Mouse (Mus musculus): ENCODE data around the gene Cers6. TPM values are rescaled to one million over a fixed set of nuclear protein-coding genes. Genes with fewer than 3 reads are reported as not detected.

The Cers6 gene
- polyA plus RNA-seq, 1 experiment from 2014 or later = 66.7 TPM

- H3K9me3 ChIP-seq = no peaks in the 10 kb centered on the region
- H3K4me3 ChIP-seq = no peak overlapping the region
- no peaks in the 10 kb centered on the region for H3K27me3 ChIP-seq (replicated peaks)
- no peak overlapping the region for H3K4me2 ChIP-seq (replicated peaks)
- H3K9ac ChIP-seq = no peak overlapping the region
- no peaks in the 10 kb centered on the region for H3K36me3 ChIP-seq
- H3K27ac ChIP-seq = no peak overlapping the region
- ATAC-seq (ENCODE audit: low FRiP score, low read depth) = no peak
- H3K4me1 ChIP-seq = no peaks in the 10 kb centered on the region
- 81% methylated on average over 4 of the region's 4 CpGs for WGBS
These were observed 277.5 kb downstream of the Cers6 start for GRCm38 (mm10) chr2:69138759-69139158.

- WGBS = 78% methylated on average over 2 of the region's 2 CpGs
- no peak for ATAC-seq (ENCODE audit: low FRiP score, low read depth)
- no peak overlapping the region for H3K4me3 ChIP-seq
- H3K27ac ChIP-seq = no peak overlapping the region
- no peaks in the 10 kb centered on the region for H3K9me3 ChIP-seq
- no peak overlapping the region for H3K9ac ChIP-seq
- H3K36me3 ChIP-seq = no peaks in the 10 kb centered on the region
- no peak overlapping the region for H3K4me2 ChIP-seq (replicated peaks)
- H3K4me1 ChIP-seq = no peaks in the 10 kb centered on the region; the same call in 1 of the 2 replicates
- H3K27me3 ChIP-seq (replicated peaks) = no peaks in the 10 kb centered on the region
These were observed 279.0 kb downstream of the Cers6 start for GRCm38 (mm10) chr2:69140215-69140614.

DNA sequence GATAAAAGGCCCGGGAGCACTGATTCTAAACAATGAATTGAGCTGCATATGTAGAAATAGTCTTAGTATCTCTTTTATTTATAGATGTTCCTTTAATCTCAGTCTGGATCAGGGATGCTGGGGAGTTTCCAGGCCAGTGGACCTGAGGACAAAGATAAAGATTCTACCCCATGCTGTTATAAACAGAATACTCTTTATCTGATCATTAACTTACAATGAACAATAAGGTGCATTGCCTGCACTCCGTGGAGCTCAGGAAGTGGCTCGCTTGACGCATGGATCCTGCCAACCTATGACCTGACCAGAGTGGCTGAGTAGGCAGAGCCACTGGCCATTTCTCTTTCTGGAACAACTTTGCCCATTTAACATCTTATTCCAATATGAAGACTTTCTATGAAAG, 279.6 kb downstream of the Cers6 start:
- 66% methylated on average over 4 of the region's 4 CpGs for WGBS
- Histone ChIP-seq H3K4me3 (no peak overlapping the region), H3K4me2 (replicated peaks) (no peak overlapping the region), H3K4me1 (no peaks in the 10 kb centered on the region; the same call in 1 of the 2 replicates), H3K27ac (no peak overlapping the region), H3K9ac (no peak overlapping the region), H3K36me3 (no peaks in the 10 kb centered on the region), H3K27me3 (replicated peaks) (no peaks in the 10 kb centered on the region), H3K9me3 (no peaks in the 10 kb centered on the region)
- ATAC-seq (ENCODE audit: low FRiP score, low read depth) = no peak

DNA sequence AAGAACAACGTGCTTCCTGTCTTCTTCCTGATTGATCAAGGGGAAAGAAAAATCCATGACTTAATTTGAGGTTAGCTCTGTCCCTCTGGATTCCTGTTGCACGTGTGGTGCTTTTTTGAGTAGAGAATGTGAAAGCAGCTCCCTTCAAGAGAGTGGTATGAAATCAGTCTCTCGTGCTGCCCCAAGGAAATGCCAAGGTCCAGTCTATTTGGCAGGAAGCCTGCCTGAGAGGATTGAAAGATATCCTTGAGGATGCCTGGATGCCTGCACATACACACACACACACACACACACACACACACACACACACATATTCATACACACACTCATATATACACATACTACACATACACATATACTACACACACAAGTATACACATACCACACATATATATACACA, 287.4 kb downstream of the Cers6 start:
- Histone ChIP-seq H3K4me1 (no peaks in the 10 kb centered on the region; the same call in 1 of the 2 replicates), H3K4me3 (no peak overlapping the region), H3K4me2 (replicated peaks) (no peak overlapping the region), H3K36me3 (no peaks in the 10 kb centered on the region), H3K9ac (no peak overlapping the region), H3K27ac (no peak overlapping the region), H3K9me3 (no peaks in the 10 kb centered on the region), H3K27me3 (replicated peaks) (no peaks in the 10 kb centered on the region)
- WGBS = 79% methylated on average over 3 of the region's 3 CpGs
- ATAC-seq (ENCODE audit: low FRiP score, low read depth) = no peak

- H3K9ac ChIP-seq = no peak overlapping the region
- no peaks in the 10 kb centered on the region; the same call in 1 of the 2 replicates for H3K4me1 ChIP-seq
- ATAC-seq (ENCODE audit: low FRiP score, low read depth) = no peak
- no peak overlapping the region for H3K4me2 ChIP-seq (replicated peaks)
- H3K27ac ChIP-seq = no peak overlapping the region
- H3K27me3 ChIP-seq (replicated peaks) = no peaks in the 10 kb centered on the region
- WGBS = 92% methylated on average over 10 of the region's 10 CpGs
- H3K4me3 ChIP-seq = no peak overlapping the region
- H3K36me3 ChIP-seq = no peaks in the 10 kb centered on the region
- no peaks in the 10 kb centered on the region for H3K9me3 ChIP-seq
These were observed 287.9 kb downstream of the Cers6 start for GRCm38 (mm10) chr2:69149154-69149553.

GRCm38 (mm10) chr2:69150841-69151240, 289.6 kb downstream of the Cers6 start:
- no peak overlapping the region for H3K4me2 ChIP-seq (replicated peaks)
- no peak for ATAC-seq (ENCODE audit: low FRiP score, low read depth)
- H3K36me3 ChIP-seq = no peaks in the 10 kb centered on the region
- no peaks in the 10 kb centered on the region for H3K4me1 ChIP-seq
- H3K27ac ChIP-seq = no peak overlapping the region
- H3K9me3 ChIP-seq = no peaks in the 10 kb centered on the region
- H3K9ac ChIP-seq = no peak overlapping the region
- no peak overlapping the region for H3K4me3 ChIP-seq
- WGBS = 84% methylated on average over 5 of the region's 5 CpGs
- no peaks in the 10 kb centered on the region for H3K27me3 ChIP-seq (replicated peaks)

GRCm38 (mm10) chr2:69155861-69156260, 294.6 kb downstream of the Cers6 start:
- H3K4me2 ChIP-seq (replicated peaks) = no peak overlapping the region
- ATAC-seq (ENCODE audit: low FRiP score, low read depth) = no peak
- no peaks in the 10 kb centered on the region for H3K36me3 ChIP-seq
- 77% methylated on average over 3 of the region's 3 CpGs for WGBS
- H3K27ac ChIP-seq = no peak overlapping the region
- H3K9me3 ChIP-seq = no peaks in the 10 kb centered on the region
- H3K27me3 ChIP-seq (replicated peaks) = no peaks in the 10 kb centered on the region
- no peaks in the 10 kb centered on the region for H3K4me1 ChIP-seq
- no peak overlapping the region for H3K4me3 ChIP-seq
- H3K9ac ChIP-seq = no peak overlapping the region

- no peak for ATAC-seq (ENCODE audit: low FRiP score, low read depth)
- no peaks in the 10 kb centered on the region for H3K9me3 ChIP-seq
- no peak overlapping the region for H3K27ac ChIP-seq
- no peaks in the 10 kb centered on the region for H3K4me1 ChIP-seq
- no peaks in the 10 kb centered on the region for H3K27me3 ChIP-seq (replicated peaks)
- no peak overlapping the region for H3K4me3 ChIP-seq
- H3K9ac ChIP-seq = no peak overlapping the region
- WGBS = 76% methylated on average over 7 of the region's 7 CpGs
- no peaks in the 10 kb centered on the region for H3K36me3 ChIP-seq
- no peak overlapping the region for H3K4me2 ChIP-seq (replicated peaks)
These were observed 295.0 kb downstream of the Cers6 start for GRCm38 (mm10) chr2:69156283-69156682.

GRCm38 (mm10) chr2:69158907-69159306, 297.7 kb downstream of the Cers6 start:
- ATAC-seq (ENCODE audit: low FRiP score, low read depth) = no peak
- H3K27me3 ChIP-seq (replicated peaks) = no peaks in the 10 kb centered on the region
- no peak overlapping the region for H3K4me3 ChIP-seq
- no peak overlapping the region for H3K27ac ChIP-seq
- H3K4me2 ChIP-seq (replicated peaks) = no peak overlapping the region
- H3K36me3 ChIP-seq = no peaks in the 10 kb centered on the region
- no peaks in the 10 kb centered on the region for H3K4me1 ChIP-seq
- no peak overlapping the region for H3K9ac ChIP-seq
- H3K9me3 ChIP-seq = no peaks in the 10 kb centered on the region

Other genes with a start within 250 kb of the Cers6 start
- not detected in 2 replicates for gene 4932414N04Rik, start 205.0 kb upstream of the Cers6 start, polyA plus RNA-seq (2016; fragmentation: Nextera tagmentation; extraction: Ambion mirVana)

Data from neural tube, embryonic 12.5 days (tissue).